Mouse (Mus musculus) liver, adult 2 months (tissue): Measurements from ENCODE around the gene Mettl15. TPM values are rescaled to one million over a fixed set of nuclear protein-coding genes. Genes with fewer than 3 reads are reported as not detected.

ENCODE experiments used
- DNase-seq: peaks from one replicate; pipeline ENCODE4 v3.0.0-alpha.2; 2011; ENCODE audit warnings: low read depth, low spot score; ENCODE audit errors: extremely low read depth
- H3K27ac ChIP-seq: fragments of 200-500 bp; replicated peaks from 2 replicates; pipeline ENCODE4 v1.5.1; 2012; ENCODE audit warnings: low read depth, mild to moderate bottlenecking, control low read depth, inconsistent platforms, low read length; ENCODE audit not compliant: insufficient read depth
- H3K27me3 ChIP-seq: fragments of 200-500 bp; 2 replicates; pipeline ENCODE4 v1.6.1; 2012; ENCODE audit warnings: mild to moderate bottlenecking, moderate library complexity, low read length, inconsistent platforms; ENCODE audit not compliant: control insufficient read depth, insufficient read depth
- H3K36me3 ChIP-seq: fragments of 200-500 bp; 2 replicates; pipeline ENCODE4 v1.6.1; 2012; ENCODE audit warnings: low read length, inconsistent platforms; ENCODE audit not compliant: control insufficient read depth, insufficient read depth
- H3K4me1 ChIP-seq: fragments of 200-500 bp; 2 replicates; pipeline ENCODE4 v1.6.1; 2011; ENCODE audit warnings: low read length; ENCODE audit not compliant: control insufficient read depth, insufficient read depth
- H3K4me3 ChIP-seq: fragments of 200-500 bp; 2 replicates; pipeline ENCODE4 v1.5.1; 2011; ENCODE audit warnings: low read depth, mild to moderate bottlenecking, control low read depth, low read length, moderate library complexity; ENCODE audit not compliant: insufficient read depth
- H3K79me2 ChIP-seq: fragments of 200-500 bp; 2 replicates; pipeline ENCODE4 v1.6.1; 2012; ENCODE audit warnings: inconsistent platforms, mild to moderate bottlenecking, low read length, moderate library complexity; ENCODE audit not compliant: control insufficient read depth, insufficient read depth
- H3K9ac ChIP-seq: fragments of 200-500 bp; 2 replicates; pipeline ENCODE4 v1.6.1; 2012; ENCODE audit warnings: low read depth, mild to moderate bottlenecking, control low read depth, inconsistent platforms, low read length
- CTCF ChIP-seq: fragments of 200-500 bp; IDR thresholded peaks from 2 replicates; pipeline ENCODE4 v1.5.1; 2011; ENCODE audit warnings: low read depth, low read length, control low read depth
- POLR2A ChIP-seq: fragments of 200-500 bp; IDR thresholded peaks from 2 replicates; pipeline ENCODE4 v1.6.1; 2011; ENCODE audit warnings: low read length, control low read depth; ENCODE audit not compliant: insufficient read depth; ENCODE audit errors: extremely low read depth
- WGBS: fragments of 180-500 bp; shearing (Covaris S2); methylation state at CpG from one replicate; pipeline ENCODE4 v1.1.7; 2018; 5-methylcytosine and 5-hydroxymethylcytosine counted together
- polyA plus RNA-seq: library from polyadenylated mRNA; depleted of rRNA; stranded (reverse); fragments of >200 nt; gene quantifications from 2 replicates; pipeline ENCODE4 v1.2.3, GENCODE M21; 2012; rRNA removed
- total RNA-seq: library from RNA; depleted of rRNA; stranded (reverse); fragments of >200 nt; gene quantifications from 2 replicates; pipeline ENCODE4 v1.2.3, GENCODE M21; 2014; rRNA removed

The Mettl15 gene
- total RNA-seq (4.8 and 6.2 TPM in 2 replicates), polyA plus RNA-seq (2.9 and 3.6 TPM in 2 replicates)

GRCm38 (mm10) chr2:109280600-109281340 is at the start of gene Mettl15, which contains the start of gene Kif18a:
Gene Mettl15 (minus strand): TSS chr2:109280748.
Gene Kif18a (plus strand): TSS chr2:109280738.
- H3K36me3 ChIP-seq = no peaks in the 10 kb centered on the region
- H3K27ac ChIP-seq = no peak within 1 kb of the TSS
- peak; percentile 93 for DNase-seq
- WGBS = under 1% methylated on average over 51 of the region's 51 CpGs
- 0 out of 2 replicates have a peak, but pooled peaks cover 3% of the 10 kb centered on the region for H3K4me1 ChIP-seq
- peak within 1 kb of the TSS; percentile 69 for H3K9ac ChIP-seq
- TF ChIP-seq POLR2A (no peak), CTCF (no peak)
- no peaks in the 10 kb centered on the region; the same call in 1 of the 2 replicates for H3K79me2 ChIP-seq
- H3K27me3 ChIP-seq = no peaks in the 10 kb centered on the region
- peak within 1 kb of the TSS; percentile 86 for H3K4me3 ChIP-seq

- no peaks in the 10 kb centered on the region for H3K27me3 ChIP-seq
- H3K4me1 ChIP-seq = no peaks in the 10 kb centered on the region
- no peak overlapping the region for H3K27ac ChIP-seq
- DNase-seq = no peak
- no peak overlapping the region for H3K4me3 ChIP-seq
- H3K36me3 ChIP-seq = no peaks in the 10 kb centered on the region
- no peaks in the 10 kb centered on the region for H3K79me2 ChIP-seq
- 96% methylated on average over 5 of the region's 5 CpGs for WGBS
- no peak overlapping the region for H3K9ac ChIP-seq
- no peak for TF ChIP-seq POLR2A
- TF ChIP-seq CTCF = no peak
These were observed 30.8 kb upstream of the Mettl15 start for GRCm38 (mm10) chr2:109311369-109311768.

- DNase-seq = no peak
- TF ChIP-seq POLR2A (no peak), CTCF (no peak)
- H3K4me1 ChIP-seq = no peaks in the 10 kb centered on the region
- H3K36me3 ChIP-seq = no peaks in the 10 kb centered on the region
- no peaks in the 10 kb centered on the region for H3K27me3 ChIP-seq
- H3K79me2 ChIP-seq = no peaks in the 10 kb centered on the region
- H3K4me3 ChIP-seq = no peak overlapping the region
- no peak overlapping the region for H3K27ac ChIP-seq
- H3K9ac ChIP-seq = no peak overlapping the region
These were observed 23.1 kb upstream of the Mettl15 start for GRCm38 (mm10) chr2:109303638-109304037.

DNA sequence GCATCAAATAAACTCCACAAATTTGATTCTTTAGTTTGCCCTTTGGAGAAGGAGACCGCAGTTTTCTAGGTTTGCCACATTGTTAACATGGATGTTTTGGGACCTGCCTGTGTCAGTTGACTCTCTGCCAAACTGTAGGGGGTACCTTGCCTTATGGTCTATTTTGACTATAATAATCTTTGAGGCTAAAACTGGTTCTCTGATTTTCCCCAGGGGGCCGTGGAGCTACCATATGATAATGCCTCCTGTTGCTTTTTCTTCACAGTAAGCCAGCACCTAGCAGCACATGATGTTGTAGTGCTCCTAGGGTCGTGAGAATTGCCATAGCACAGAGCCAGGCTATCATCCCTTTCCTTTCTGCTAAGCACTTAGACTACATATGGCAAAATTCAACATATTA is 21.7 kb upstream of the Mettl15 start:
- WGBS = 94% methylated on average over 3 of the region's 3 CpGs
- TF ChIP-seq POLR2A (no peak), CTCF (no peak)
- no peaks in the 10 kb centered on the region for H3K4me1 ChIP-seq
- H3K27me3 ChIP-seq = no peaks in the 10 kb centered on the region
- H3K4me3 ChIP-seq = no peak overlapping the region
- no peaks in the 10 kb centered on the region for H3K79me2 ChIP-seq
- DNase-seq = no peak
- no peak overlapping the region for H3K27ac ChIP-seq
- H3K9ac ChIP-seq = no peak overlapping the region
- no peaks in the 10 kb centered on the region for H3K36me3 ChIP-seq

DNA sequence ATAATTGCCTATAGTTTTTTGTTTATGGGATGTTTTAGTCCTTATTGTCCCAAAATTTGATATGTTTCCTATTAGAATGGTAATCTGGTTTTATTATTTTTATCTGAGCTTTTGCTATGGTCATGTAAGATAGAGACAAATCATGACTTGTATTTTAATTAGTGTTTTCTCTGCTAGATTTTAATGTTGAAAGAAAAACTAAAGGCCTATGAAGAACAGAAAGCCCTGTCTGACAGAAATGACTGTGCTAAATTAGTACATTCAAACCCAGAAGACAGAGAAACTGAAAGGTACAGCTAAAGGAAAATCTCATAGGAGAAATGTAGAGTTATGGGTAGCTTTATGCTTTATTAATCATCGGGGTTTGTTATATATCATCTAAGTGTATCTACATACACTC is 17.6 kb upstream of the Mettl15 start:
- H3K79me2 ChIP-seq = no peaks in the 10 kb centered on the region
- TF ChIP-seq CTCF (no peak), POLR2A (no peak)
- WGBS = 100% methylated on average over 1 of the region's 1 CpGs
- no peaks in the 10 kb centered on the region for H3K27me3 ChIP-seq
- no peak for DNase-seq
- H3K36me3 ChIP-seq = no peaks in the 10 kb centered on the region
- no peak overlapping the region for H3K4me3 ChIP-seq
- no peaks in the 10 kb centered on the region for H3K4me1 ChIP-seq
- H3K9ac ChIP-seq = no peak overlapping the region
- H3K27ac ChIP-seq = no peak overlapping the region

- no peaks in the 10 kb centered on the region for H3K27me3 ChIP-seq
- H3K27ac ChIP-seq = no peak overlapping the region
- no peak overlapping the region for H3K4me3 ChIP-seq
- 95% methylated on average over 5 of the region's 5 CpGs for WGBS
- no peak for DNase-seq
- TF ChIP-seq CTCF (no peak), POLR2A (no peak)
- no peaks in the 10 kb centered on the region for H3K4me1 ChIP-seq
- no peak overlapping the region for H3K9ac ChIP-seq
- H3K36me3 ChIP-seq = no peaks in the 10 kb centered on the region
- H3K79me2 ChIP-seq = no peaks in the 10 kb centered on the region
These were observed 15.7 kb upstream of the Mettl15 start for GRCm38 (mm10) chr2:109296264-109296663.
